Mouse (Mus musculus): Measurements from ENCODE around the gene Rhbdl3. TPM values are rescaled to one million over a fixed set of nuclear protein-coding genes. Genes with fewer than 3 reads are reported as not detected.

Rhbdl3 gene
- under 1 TPM; 0.17 to 0.48 TPM for polyA plus RNA-seq (2017; shearing (Covaris generic))

DNA sequence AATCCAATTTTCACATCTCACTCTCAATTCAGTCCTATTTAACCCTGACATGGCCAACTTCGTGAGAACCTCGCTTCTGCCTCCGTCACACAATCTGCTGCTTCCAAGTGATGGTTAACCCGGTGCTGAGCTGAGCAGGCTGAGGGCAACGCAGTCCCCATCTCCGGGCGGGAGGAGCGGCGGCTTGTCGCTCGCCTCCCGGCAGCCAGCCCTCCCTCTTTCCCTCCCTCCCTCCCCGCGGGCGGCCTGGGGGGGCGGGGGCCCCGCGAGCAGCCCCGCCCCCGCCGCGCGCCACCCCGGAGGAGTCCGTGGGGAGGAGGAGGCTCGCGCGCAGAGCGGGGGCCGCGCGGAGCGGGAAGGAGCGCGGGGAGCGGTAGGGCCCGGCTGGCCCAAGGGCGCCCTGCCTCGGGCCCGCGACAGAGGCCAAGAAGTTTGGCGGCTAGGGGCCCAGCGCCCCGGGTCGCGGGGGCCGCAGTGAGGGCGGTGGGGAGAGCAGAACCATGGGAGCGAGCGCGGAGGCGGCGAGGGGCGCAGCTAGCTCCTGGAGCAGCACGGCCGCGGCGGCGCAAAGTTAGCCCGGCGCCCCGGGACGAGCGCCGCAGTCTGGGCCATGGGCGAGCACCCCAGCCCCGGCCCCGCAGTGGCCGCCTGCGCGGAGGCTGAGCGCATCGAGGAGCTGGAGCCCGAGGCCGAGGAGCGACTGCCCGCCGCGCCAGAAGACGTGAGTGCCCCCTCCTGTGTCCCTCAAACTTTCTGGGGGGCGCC lies at the start of gene Rhbdl3:
Rhbdl3 (plus strand) TSS at position 362 of the 765 bp plus-strand sequence.
- ATAC-seq = no peak

- ATAC-seq = no peak
Observed at GRCm38 (mm10) chr11:80264137-80264536, 36.6 kb upstream of the Rhbdl3 start.

GRCm38 (mm10) chr11:80271096-80271495 lies 29.6 kb upstream of the Rhbdl3 start:
- no peak for ATAC-seq

GRCm38 (mm10) chr11:80275011-80275410 lies 25.7 kb upstream of the Rhbdl3 start:
- ATAC-seq = no peak

- ATAC-seq = no peak
Observed at GRCm38 (mm10) chr11:80278054-80278453, 22.7 kb upstream of the Rhbdl3 start.

DNA sequence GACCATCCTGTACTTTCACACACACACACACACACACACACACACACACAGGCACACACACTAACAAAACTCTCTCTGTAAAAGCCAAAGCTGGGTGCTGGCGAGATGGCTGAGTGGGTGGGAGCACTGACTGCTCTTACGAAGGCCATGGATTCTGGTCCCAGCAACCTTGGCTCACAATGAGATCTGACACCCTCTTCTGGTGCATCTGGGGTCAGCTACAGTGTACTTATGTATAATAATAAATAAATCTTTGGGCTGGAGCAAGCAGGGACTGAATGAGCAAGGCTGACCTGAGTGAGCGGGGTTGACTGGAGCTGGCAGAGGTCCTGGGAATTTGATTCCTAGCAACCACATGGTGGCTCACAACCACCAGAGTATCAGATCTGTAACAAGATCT lies 16.9 kb upstream of the Rhbdl3 start:
- no peak for ATAC-seq

DNA sequence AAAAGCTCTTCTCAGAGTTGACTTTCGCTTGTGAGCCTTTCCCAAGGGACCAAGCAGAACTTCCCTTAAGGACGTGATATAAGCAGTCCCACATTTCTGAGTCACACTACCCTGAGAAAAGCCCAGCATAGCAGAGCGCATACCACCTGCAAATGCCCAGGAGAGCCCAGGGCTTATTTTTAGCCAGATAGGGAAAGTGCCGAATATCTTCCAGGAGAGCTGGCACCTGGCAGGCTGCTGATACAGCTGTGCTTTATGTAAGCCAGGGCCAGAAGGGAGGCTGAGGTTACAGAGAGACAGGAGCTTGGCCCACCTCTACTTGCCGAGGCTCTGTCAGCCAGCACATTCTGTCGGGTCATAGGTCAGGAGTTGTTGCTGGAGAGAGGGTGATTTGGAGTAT lies 16.1 kb upstream of the Rhbdl3 start:
- no peak for ATAC-seq

DNA sequence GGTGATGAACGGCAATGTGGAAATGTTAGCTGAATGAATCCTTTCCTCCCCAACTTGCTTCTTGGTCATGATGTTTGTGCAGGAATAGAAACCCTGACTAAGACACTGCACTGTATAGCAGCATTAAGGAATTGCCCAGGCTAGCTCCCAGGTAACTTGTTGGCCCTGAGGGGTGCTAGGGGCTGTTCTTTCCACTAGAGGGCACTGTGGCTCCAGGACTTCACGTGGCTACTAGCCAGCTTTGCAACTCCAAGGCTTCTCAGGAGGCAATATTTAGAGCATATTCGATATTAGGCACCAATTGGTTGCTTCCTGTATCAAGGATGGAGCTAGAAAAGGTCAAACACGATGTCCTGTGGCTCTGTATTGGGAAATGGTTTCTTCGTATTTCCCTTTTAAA lies 13.6 kb upstream of the Rhbdl3 start:
- no peak for ATAC-seq

- ATAC-seq = no peak
Observed at GRCm38 (mm10) chr11:80289701-80290445, 10.8 kb upstream of the Rhbdl3 start.

DNA sequence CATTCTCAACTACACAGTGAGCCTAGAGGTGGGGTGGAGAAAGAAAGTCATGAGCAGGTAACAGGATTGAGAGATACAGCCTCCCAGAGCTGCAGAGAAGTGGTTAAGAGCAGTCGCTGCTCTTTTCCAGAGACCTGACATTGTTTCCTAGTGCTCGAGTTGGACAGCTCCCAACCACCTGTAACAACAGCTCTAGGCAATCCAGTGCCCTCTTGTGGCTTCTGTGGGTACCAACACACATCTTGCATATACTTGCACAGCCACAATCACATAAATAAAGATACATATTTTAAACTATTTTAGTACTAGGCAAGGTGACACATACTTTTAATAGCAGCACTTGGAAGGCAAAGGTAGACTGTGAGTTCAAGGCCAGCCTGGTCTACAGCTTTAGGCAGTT lies 9.7 kb upstream of the Rhbdl3 start:
- ATAC-seq = no peak

- ATAC-seq = no peak
Observed at GRCm38 (mm10) chr11:80292463-80292862, 8.2 kb upstream of the Rhbdl3 start.

DNA sequence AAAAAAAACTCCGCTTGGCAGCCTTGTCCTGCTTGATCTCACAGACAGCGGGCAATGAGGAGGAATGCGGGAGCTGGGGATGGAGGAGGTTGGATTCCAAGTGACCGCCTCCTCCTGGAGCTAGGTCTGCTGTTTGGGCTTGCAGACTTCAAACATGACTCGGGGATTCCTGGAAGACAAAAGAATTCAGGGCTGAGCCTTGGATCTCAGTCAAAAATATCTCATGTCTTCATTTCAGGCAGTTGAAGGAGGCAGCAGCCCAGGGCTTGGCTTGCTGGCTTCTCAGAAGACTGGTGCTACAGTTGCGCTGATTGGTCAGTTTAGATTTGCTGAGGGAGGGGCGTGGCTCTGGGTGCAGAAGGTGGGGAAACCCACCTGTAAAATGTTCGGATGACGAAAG lies 5.6 kb upstream of the Rhbdl3 start:
- no peak for ATAC-seq

- no peak for ATAC-seq
Observed at GRCm38 (mm10) chr11:80295785-80296184, 4.9 kb upstream of the Rhbdl3 start.

- no peak for ATAC-seq
Observed at GRCm38 (mm10) chr11:80299513-80300235, 1.0 kb upstream of the Rhbdl3 start.

DNA sequence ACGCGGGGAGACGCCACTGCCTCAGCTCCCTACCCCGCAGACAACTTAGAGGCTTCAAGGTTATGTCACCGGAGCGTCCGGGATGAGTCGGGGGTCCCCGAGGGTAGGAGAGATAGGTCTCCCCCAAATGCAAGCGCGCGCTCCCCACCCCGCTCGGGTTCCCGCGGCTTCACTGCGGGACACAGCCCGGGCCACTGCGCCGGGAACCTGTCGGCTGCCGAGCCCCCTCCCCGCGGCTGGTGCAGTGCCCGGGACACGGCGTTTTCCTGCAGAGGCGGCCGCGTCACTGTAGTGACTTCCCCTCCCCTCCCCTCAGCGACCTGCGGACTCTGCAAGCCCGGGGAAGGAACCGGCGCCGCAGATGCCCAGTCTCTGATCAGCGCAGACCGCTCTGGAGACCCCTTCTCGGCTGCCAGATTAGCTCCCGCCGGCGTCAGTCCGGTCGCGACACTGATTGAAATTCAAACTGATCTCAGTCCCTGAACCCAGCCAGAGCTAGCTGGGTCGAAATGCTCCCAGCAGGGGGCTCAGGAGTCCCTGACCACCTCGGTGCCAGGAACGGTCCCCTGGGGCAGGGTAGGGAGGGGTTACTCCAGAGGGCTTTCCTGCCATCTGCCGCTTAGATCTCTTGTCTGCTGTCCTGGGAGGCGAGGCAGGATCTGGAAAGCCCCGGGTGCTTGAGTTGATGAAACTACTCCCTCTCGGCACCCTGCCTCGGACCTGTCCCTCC lies 769 bp downstream of the Rhbdl3 start:
- no peak for ATAC-seq

DNA sequence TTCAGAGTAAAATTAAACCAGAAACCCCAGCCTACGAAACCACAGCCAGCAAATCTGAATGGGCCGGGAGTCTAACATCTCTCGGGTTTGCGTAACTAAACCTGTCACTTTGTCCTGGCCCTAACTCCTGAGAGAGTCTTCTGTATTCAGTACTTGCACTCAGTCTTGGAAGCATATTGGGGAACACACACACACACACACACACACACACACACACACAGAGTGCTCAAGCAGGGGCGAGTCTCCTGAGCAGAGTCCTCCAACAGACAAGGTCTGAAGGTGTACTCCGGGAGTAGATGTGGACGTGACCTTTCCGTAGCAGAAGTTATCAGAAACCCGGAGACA lies 1.3 kb downstream of the Rhbdl3 start:
- ATAC-seq = no peak

- ATAC-seq = peak; percentile 87
Observed at GRCm38 (mm10) chr11:80302536-80302935, 1.8 kb downstream of the Rhbdl3 start.

DNA sequence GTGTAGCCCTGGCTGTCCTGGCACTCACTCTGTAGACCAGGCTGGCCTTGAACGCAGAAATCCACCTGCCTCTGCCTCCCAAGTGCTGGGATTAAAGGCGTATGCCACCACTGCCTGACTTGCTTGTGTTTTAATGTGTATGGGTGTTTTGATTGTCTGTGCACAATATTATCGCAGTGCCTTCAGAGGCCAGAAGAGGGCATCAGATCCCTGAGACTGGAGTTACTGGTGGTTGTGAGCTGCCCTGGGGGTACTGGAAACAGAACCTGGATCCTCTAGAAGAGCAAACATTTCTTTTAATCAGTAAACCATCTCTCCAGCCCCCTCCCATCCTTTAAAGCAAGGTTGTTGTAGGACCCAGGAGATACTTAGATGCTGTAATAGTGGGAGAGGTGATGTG lies 3.0 kb downstream of the Rhbdl3 start:
- ATAC-seq = no peak

- ATAC-seq = no peak
Observed at GRCm38 (mm10) chr11:80304846-80305245, 4.1 kb downstream of the Rhbdl3 start.

- ATAC-seq = no peak
Observed at GRCm38 (mm10) chr11:80308537-80308936, 7.8 kb downstream of the Rhbdl3 start.

DNA sequence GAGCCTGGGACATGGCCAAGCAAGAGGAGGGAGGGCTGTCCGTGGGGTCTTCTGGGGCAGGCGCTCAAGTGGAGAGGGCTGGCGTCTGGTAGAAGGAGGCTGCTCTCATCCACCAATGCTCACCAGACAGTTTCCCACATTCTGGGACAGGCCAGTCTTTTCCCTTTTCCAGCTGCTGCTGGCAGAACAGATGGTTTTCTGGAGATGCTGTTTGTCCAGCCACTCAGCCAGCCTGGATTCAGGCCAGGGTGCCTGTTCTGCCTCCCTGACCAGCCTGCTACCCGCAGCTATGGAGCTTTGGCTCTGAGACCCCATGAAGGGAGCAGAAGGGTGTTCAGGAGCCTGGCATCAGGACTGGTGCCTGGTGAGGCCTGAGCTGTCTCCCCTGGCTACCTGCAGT lies 10.6 kb downstream of the Rhbdl3 start:
- no peak for ATAC-seq

- no peak for ATAC-seq
Observed at GRCm38 (mm10) chr11:80312049-80312448, 11.3 kb downstream of the Rhbdl3 start.

GRCm38 (mm10) chr11:80312565-80312964 lies 11.9 kb downstream of the Rhbdl3 start:
- no peak for ATAC-seq
